Mouse (Mus musculus): ENCODE measurements around the gene 1700001C19Rik.

Gene 1700001C19Rik

DNA sequence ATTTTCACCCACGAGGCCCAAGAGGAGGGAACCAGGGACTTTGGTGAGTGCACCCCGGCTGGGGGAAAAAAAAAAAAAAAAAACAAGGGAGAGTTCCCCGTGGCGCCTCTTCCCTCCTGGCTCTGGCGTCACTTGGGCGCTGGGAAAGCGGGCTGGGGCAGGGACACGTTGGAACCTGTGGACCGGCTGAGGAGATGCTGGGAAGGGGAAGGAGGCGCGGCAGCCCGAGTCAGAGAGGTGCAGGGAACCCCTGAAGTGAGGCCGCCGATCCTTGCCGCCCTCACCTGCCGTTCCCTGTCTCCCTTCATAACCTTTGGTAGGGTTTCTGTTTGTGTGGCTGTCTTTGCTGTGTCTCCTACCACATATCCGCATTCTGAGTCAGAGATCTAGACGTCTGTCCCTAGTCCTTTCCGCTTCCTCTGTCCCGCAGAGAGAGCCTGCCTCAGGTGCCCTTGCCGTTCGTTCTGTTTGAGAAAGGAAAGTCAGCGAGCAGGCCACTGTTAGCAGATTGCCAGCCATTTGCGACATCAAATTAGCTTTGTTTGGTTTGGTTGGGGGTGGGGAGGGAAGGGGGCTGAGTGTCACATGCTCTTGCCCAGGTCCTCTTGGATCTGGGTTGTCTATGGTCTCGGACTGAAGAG is at the start of gene 1700001C19Rik:
1700001C19Rik (minus strand) TSS at position 470 of the 641 bp plus-strand sequence.
- DNase-seq (ENCODE audit: low spot score in 2 of 2): no peak

DNA sequence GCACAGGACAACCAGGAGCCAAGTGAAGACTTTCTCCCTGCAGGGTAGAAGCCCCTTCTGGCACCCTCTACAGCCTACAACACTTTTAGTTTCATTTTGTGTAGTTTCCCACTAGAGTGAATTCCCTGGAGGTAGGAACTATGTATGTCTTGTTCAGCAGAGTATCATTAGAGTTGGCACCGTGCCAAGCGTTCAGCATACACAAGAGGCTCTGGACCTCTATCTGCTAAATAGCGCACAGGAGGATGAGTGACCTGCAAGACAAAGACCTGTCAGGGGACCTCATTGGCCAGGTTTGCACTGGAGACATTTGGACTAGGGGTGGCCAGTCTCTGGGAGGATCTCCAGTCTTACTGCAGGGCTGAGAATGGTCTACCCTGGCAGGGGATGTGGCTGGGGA is 48.6 kb upstream of the 1700001C19Rik start:
- peak in 1 of 2 experiments; percentile 60 for DNase-seq (ENCODE audit: low spot score in 2 of 2)

DNA sequence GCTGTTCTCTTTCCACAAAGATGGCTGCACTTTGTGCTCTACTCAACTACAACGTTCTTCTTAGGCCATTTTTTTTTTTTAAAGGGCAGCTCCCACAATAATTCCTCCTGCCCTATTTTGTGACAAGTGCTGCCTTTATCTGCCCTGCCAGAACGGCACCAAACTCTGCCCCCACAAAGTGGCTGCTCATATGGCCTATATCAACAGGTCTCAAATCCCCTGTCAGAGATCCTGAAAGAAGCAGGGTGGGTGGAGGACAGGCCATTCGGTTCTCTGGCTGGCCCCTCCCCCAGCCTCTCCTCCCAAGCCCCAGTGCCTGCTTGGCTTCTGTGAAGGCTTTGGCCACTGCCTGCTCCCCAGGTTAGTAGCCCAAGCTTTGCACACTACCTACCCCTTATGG is 47.8 kb upstream of the 1700001C19Rik start:
- DNase-seq (ENCODE audit: low spot score in 2 of 2): peak in 1 of 2 experiments; percentile 55

DNA sequence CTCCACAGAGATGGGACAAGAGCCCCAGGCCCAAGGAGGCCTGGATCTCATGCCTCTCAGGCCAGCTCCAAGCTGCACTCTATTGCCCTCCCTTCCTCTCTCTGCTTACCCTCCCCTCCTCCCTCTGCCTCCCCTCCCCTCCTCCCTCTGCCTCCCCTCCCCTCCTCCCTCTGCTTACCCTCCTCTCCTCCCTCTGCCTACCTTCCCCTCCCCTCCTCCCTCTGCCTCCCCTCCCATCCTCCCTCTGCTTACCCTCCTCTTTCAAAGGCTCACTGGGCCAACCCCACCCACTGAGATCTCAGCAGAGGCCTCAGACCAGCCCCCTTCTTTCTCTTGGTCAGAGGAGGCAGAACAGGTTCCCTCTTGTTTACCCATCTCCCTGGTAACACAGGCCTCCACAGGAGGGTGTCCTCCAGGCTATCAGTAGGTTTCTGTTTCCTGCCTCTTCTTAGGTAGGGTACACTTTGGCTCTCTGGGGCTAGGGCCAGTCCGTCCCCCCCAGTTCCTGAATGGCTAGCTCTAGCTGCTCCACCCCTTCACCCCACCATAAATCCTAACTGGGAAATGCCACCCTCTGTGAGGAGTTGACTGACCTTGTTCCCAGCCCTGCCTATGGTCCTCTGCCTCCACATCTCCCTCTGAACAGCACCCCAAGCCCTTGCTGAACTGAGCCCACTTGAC is 47.2 kb upstream of the 1700001C19Rik start:
- peak in 1 of 2 experiments; percentile 56 for DNase-seq (ENCODE audit: low spot score in 2 of 2)

DNA sequence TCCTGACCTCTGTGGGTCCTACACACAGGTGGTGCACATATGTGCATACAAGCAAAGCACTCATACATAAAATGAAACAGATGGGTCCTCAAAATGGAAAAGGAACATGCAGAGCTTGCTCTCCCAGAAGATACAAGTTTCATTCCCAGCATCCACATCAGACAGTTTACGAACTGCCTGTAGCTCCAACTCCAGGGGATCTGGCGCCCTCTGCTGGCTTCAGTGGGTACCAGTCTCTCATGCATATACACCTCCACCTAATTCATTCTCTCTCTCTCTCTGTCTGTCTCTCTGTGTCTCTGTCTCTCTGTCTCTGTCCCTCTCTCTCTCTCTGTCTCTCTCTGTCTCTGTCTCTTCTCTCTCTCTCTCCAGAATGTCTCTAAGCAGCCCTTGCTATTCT is 45.2 kb upstream of the 1700001C19Rik start:
- DNase-seq (ENCODE audit: low spot score in 2 of 2): peak; percentile 48 to 80

DNA sequence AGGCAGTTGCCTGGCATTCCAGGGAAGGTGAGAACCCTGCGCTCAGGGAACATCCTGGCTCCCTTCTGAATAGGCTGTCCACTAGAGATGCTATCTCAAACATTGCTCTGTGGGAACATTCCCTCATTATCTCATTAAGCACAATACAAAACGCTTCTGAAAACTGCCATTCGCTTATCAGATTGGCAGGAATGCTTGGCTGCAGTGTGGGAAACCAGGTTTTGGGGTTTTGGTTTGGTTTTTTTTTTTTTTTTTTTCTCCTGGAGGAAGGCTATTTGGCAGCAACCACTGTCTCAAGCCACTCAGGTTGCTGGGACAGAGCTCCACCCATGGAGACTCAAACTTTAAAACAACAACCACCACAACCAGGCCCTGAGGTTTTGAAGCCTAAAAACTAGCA is 42.7 kb upstream of the 1700001C19Rik start:
- DNase-seq (ENCODE audit: low spot score in 2 of 2): no peak

DNA sequence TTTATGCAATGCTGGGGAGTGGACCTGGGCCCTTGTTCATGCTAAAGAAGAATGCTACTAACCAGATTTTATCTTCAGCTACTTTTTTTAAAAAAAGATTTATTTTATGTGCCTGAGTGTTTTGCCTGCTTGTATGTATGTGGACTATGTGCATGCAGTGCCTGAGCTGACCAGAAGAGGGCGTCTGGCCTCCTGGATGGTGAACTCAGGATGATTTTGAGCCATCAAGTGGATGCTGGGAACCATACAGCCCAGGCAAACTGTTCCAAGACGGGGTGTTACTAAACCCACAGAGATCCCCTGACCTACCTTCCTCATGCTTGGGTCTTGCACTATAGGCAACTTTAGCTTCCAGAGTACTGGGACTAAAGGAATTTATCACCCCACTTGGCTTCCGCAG is 38.5 kb upstream of the 1700001C19Rik start:
- DNase-seq (ENCODE audit: low spot score in 2 of 2): no peak

DNA sequence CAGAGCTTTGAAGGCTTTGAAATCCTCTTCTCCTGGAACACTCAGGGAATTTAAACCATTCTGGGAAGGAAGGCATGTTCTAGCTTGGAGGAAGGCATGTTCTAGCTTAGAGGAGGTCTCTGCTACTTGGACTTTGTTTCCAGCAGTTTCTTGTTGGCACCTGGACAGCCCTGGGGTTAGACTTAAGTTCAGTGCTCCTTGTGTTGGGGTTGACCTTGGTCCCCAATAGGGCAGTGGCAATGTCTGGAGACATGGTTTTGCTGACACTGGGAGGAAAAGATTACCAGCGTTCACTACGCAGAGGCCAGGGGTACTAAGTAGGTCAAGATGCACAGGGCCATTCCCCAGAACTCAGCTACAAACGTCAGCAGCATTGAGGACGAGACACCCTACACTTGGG is 38.0 kb upstream of the 1700001C19Rik start:
- no peak for DNase-seq (ENCODE audit: low spot score in 2 of 2)

DNA sequence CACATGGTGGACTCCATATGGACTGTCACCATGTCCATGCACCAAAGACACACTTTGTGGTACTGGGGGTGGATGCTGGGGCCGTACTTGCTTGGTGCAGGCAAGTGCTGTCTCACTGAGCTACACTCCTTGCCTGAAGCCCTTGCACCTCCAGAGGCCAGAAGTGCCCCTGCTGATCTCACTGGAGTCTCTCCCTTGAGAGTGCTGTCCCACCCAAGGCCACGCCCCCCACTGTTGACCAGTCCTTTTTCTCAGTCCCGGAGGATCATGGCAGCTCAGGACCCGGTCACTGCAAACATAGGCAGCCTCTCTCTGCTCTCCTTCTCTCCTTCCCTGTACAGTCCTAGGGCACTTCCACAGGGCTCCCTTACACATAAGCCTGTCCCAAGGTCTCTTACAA is 37.1 kb upstream of the 1700001C19Rik start:
- DNase-seq (ENCODE audit: low spot score in 2 of 2): no peak

DNA sequence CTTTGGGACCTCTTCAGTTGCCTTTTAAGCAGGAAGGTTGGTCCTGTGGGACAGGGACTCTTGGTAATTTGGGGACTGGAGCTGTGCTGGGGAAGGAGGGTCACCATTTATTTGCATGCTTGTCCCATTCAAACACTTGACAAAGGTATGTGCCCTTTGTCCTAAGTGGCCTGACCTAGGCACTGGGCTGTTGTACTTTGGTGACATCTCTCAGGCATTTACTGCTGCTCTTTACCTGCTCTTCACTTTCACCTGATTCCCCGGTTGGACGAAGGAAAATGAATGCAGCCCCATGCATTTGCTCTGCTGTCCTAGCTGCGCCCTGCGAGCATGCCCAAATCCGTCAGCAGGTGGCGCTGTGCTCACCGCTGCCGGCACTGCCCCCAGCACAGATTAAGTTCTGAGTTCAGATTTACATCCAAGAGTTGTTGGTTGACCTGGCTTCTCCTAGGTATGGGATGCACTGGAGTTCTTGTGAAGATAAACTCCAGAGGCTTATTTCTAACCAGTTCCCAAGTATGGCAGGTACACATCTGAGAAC is 36.3 kb upstream of the 1700001C19Rik start:
- DNase-seq (ENCODE audit: low spot score in 2 of 2): no peak

DNA sequence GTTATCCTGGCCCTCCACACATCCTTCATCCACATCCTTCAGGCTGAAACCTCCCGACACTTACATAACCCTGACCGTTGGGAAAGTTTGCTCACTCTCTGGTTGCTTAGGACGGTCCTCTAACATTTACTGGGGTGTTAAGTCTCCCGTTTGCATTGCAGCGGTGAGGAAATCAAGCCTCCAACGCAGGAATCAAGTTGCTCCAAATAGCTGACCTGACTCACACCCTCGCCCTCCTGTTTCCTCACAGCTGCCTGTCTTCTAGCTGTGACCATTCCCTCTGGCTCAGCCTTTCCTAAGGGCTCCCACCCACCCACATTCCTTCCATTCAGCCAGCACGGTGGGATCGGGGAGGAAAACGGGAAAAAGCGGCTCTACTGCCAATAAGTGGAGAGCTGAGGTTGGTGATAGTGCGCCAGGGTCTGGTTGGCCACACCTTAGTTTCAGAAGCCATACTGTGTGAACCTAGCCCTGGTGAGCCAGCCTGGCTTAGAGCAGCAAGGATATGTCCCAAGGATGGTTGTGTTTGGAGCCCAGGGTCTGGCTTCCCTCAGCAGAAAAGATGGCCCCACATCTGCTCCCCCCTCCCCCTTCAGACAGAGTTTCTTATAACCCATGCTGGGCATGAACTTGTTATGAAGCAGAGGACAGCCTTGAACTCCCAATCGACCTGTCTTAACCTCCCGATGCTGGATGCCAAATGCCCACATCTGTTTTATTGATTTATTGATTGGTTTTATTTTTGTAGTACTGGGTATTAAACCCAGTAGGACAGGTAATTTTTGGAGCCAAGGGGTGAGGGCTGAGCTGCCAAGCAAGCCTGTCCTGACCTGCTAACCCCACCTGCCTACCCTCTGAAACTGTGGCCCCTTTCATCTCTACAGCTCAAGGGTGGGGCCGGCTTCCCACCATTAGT is 35.5 kb upstream of the 1700001C19Rik start:
- no peak for DNase-seq (ENCODE audit: low spot score in 2 of 2)

DNA sequence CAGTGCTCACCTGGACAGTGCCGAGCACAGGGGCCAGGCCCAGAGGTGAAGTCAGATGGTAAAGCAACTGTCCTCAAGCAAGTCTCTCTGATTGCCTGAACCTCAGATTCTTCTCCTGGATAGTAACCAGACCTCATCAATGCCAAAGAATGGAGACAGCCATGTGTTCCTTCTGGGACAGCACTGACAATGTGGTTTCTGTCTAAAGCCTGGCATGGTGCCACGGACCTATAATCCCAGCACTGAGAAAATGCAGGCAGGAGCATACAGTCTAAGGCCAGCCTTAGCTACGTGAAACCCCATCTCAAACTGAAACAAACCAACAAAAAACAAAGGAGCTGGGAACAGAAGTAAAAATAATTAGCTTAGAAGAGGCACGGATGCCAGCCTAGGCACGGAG is 33.5 kb upstream of the 1700001C19Rik start:
- no peak for DNase-seq (ENCODE audit: low spot score in 2 of 2)

DNA sequence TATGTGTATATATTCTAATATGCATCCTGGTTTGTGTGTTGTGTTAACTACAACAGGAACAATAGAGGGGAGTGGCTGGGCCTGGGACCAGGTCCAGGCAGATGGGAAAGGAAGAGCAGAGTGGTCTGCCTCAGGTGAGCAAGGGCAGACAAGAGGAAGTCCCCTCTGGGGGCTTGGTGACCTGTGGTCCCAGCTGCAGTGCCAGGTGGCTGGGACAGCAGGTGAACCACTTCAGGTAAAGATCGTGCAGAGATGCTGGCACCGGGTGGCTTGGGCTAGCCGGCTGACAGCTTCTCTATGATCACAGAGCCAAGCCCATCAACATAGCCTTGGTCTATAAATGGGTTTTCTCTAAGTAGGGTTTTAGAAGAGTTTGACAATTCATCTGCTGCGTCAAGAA is 32.9 kb upstream of the 1700001C19Rik start:
- DNase-seq (ENCODE audit: low spot score in 2 of 2): no peak

DNA sequence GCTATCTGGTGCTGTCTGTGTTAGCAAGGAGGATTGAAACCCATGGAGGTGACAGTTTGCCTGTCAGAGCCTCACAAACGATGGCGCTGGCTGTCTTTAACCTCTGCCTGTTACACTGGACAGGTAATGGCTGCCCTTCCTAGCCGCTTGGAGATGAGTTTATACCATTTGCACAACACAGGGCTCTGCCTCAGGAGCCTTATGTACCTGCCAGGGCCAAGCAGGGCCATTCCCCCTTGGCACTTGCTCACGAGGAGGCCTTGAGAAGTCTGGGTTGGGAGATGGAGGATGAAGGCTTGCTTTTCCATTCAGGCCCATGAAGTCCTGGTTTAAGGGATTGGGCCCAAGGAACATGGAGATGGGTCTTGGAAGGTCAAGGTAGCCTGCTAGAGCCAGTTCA is 32.5 kb upstream of the 1700001C19Rik start:
- no peak for DNase-seq (ENCODE audit: low spot score in 2 of 2)

DNA sequence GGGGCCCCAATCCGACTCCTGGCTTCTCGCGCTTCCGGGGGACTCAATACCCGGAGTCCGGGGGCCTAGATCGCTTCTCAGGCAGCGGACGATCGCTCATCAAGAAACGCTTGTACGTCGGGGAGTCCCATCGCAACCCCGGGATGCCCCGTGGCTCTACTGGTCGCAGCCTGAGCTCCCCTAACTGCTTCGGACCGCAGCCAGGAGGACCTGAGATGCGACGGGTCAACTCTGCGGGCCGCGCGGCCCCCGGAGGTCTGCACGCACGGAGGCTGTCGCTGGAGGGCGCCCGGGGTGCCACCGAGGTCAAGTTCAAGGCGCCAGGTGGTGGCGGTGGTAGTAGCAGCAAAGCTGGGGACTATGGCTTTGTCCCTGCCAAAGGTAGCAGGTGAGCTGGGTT is 31.3 kb upstream of the 1700001C19Rik start:
- no peak for DNase-seq (ENCODE audit: low spot score in 2 of 2)

DNA sequence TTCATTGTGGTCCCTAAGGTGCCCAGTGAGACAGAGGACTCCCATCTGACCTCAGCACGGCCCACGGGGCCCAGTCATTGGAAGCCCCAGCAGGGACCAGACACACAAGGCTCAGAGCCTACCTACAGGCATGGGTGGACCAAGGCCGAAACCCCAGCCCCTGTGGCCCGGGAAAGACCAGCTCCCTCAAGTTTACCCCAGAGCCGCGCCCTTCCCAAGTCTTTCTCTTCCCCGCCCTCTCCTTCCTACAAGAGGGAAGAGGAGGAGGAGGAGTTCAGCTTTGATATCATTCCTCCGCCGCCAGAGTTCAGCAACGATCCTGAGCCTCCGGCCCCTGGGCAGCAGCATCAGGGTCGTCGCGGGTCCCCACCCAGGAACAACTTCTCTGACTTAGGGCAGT is 30.9 kb upstream of the 1700001C19Rik start:
- DNase-seq (ENCODE audit: low spot score in 2 of 2): no peak

DNA sequence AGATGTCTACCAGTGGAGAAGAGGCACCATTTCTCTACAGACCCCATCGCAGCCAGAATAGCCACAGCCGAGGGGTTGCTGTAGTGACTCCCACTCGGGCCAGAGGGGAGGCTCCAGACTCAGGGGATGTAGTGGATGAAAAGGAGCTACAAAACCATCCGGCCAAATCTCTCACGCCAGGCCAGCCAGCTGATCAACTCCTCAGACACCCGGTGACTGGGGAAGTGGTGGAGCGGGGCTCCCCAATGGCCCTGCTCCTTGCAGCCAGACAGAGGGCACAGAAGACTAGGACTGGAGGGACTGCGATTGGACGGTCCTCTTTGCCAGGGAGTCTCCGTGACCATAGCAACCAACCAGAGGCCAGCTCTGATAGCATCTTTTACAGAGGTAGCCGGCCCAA is 30.5 kb upstream of the 1700001C19Rik start:
- DNase-seq (ENCODE audit: low spot score in 2 of 2): no peak

DNA sequence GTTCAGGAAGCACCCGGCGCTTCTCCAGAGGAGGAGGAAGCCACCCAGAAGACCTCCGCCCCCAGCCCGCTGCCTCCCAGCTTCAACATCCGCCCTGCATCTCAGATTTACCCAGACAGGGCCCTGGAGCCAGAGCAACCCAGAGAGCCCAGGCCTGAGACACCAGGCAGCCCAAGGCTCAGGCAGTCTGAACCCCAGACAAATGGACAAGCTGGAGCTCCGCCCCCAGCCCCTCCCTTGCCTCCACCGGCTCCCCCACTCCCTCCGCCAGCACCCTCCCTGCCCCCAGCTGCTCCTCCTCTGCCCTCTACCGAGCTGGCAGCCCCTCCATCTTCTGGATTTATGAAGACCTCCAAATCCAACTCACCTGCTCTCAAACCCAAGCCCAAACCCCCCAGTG is 29.1 kb upstream of the 1700001C19Rik start:
- DNase-seq (ENCODE audit: low spot score in 2 of 2): no peak

DNA sequence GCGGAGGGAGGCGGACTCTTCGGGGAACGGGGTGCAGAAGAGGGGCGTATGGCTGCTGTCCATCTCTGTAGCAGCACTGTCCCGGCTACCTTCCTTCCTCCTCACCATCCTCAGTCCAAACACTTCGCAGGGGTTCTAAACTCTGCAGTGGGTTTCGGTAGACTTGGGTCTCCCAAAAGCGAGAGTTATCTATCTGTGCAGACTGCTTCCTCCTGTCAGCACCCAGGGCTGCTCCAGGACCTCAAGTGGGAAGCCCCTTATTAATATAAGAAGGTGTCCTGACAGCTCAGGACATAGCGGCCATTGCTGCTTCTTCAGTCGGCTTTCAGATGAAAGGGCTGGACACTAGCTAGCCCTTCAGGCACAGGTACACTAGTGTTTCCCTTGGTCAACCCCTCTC is 27.8 kb upstream of the 1700001C19Rik start:
- no peak for DNase-seq (ENCODE audit: low spot score in 2 of 2)

DNA sequence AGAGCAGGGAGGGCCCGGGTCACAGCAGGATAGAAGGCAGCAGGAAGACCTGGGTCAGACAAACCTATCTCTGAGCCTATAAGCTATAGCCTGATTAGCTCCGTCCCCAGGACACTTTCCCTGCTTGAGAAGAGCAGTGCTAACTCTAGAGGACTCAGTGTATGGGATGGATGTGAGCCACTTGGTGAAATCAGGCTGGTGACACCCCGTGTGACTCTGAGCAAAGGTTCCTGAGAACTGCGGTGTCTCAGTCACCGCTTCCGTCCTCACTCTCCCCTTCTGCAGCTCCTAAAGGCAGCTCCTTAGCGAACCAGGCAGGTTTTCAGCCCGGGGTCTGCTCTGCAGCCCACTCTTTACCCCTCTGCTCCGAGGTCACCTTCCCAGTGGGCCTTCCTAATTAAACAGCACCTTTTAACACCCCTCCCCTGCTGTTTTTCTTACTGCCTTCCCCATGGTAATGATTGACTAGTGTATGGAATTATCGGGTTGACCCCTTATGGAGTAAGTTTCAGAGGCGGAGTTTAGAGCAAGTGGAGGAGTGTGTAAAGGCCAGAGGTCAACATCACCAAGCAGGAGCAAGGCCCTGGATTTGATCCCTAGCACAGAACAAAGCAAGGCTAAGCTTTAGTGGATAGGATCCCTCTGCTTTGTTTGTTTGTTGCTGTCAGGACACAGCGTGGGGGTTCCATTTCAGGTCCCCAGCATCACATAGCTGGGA is 27.2 kb upstream of the 1700001C19Rik start:
- no peak for DNase-seq (ENCODE audit: low spot score in 2 of 2)

DNA sequence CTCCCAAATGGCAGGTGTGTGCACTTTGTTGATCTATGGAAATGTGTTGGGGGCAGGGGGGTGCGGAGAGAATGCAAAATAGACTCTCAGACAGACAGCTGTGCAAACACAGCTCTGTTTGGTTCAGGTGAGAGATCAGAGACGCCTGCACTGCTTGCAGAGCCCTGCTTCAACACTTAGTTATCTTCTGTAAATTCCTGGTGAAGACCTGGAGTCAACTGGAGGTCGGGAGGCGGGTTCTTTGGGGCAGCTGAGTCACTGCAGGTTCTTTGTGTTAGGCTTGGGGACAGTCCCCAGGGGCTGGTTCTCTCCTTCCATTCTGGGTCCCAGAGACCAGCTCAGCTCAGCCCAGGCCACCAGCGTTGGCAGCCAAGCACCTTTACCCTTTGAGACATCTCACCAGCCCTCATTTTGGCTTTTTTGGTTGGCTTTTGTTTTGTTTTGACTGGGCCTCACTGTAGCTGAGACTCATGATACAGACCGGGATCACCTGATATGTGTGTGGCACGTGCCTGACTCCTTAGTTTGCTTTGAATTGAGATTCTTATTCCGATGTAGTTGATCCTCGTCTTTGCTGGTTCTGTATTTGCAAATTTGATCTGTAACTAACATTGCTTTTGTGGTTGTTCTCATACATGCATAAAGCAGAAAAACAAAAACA is 25.7 kb upstream of the 1700001C19Rik start:
- no peak for DNase-seq (ENCODE audit: low spot score in 2 of 2)

Data from urinary bladder, postnatal 4 days (tissue).